Mouse (Mus musculus) right cerebral cortex, adult 18-20 months (tissue): ENCODE measurements at regions not wholly inside any gene's neighbourhood (a gene's known extent, or its start where the extent isn't known, plus 50 kb on each side); places are given as distances from the start of the nearest gene placed in this dataset.
"Not testable (repeated sequence)": the region's sequence is repeated elsewhere in the genome, so short reads cannot be mapped to it uniquely, and the experiment has no call there.

Source experiments
- DNase-seq: peaks from one replicate; pipeline ENCODE4 v3.0.0; 2022; ENCODE audit warnings: mixed read lengths

GRCm38 (mm10) chr15:24596242-24596641 is 817.3 kb downstream of the Basp1 start:
- DNase-seq: peak; percentile 55

DNA sequence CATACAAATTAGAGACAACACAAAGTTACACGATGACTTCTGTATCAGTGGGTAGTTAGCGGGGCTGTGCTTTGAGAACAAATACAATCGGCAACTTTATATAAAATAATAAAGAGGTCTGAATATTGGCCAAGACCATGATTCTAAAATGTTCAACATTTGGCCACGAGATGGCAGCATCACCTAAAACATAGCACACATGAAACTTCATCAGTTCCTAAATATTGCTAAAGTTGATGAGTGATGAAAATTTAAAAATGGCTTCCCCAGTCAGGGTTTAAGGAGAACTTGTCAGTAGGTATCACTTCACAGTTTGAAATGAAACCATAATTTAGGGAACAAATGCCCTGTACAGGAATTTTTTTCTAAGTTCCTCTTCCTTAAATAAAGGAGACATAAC is 824.6 kb downstream of the Basp1 start:
- peak; percentile 59 for DNase-seq

DNA sequence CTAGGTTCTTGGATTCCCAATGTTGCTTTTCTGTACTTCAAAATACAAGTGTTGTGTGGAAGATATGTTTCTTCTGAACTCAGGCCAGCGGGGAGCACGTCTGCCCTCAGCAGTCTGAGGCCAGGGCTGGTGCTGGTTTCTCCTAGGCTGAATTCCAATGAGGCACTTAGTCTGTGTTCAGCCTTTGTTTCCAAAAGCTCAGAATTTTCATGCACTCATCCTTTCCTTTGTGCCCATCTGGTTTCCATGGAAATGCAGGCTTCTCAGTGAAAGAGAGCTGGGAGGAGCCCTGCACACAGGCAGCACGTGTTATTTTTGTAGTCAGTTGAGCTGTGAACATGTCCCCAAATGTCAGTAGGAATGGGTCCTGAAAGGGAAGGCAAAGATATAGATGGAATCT is 846.6 kb downstream of the Basp1 start:
- DNase-seq: peak; percentile 12

GRCm38 (mm10) chr15:24556806-24557205 is 856.8 kb downstream of the Basp1 start:
- no peak for DNase-seq

- peak; percentile 20 for DNase-seq
Measured at GRCm38 (mm10) chr15:24550108-24550507, 863.5 kb downstream of the Basp1 start.

DNA sequence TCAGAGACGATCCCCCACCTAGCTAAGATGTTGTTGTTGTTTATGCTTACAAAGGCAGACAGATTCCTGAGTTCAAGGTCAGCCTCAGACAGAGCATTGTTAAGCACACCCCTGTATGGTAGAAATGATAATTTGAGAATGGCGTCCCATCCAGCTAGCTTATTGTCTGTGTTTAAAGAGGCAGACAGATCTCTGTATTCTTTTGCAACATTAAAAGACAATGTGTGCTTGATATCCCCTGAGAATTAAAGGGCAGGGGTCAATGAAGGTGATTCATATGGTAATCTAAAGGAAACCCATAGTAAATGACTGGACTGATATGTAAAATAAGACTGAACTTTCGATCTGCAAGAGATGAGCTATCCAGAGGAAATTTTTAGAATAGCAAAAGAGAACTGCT is 883.5 kb downstream of the Basp1 start:
- no peak for DNase-seq

GRCm38 (mm10) chr15:24527379-24527778 is 886.2 kb downstream of the Basp1 start:
- DNase-seq: no peak

DNA sequence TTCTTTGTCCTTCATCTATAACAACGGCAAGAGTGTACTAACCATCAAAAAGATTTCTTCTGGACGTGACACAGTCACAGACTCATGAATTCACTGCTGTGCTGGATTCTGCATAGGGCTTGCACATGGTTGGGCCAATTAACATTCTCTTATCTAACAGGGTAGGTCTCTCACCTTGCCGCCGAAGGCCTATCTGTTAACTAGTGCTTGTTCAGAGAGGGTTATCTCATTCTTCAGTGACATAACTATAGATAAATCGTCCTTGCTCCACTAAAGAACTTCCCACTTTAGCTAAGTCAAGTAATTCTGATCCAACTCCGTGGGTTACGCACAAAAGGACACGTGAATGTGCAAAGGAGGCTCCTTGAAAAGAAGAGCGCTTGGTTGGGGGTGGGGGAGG is 899.6 kb downstream of the Basp1 start:
- no peak for DNase-seq

- DNase-seq: peak; percentile 8
Measured at GRCm38 (mm10) chr15:24501907-24502559, 911.5 kb downstream of the Basp1 start.

DNA sequence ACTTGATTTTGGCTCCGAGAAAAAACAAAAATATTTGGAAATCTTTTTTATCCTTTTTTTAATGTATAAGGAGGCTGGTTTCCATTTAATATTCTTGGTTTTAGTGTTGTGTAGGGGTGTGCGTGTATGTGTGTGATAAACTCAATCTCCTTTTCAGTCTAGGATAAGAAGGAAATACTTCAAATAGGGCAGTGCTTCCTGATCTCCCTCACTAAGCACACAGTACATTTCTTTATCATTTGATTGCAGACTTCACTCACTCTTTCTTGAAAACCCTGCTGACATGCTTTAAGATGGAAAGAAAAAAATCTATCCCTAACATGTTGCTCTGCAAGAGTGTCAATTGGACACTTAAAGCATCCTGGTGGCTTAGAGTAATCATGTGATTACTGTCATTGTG is 927.3 kb downstream of the Basp1 start:
- no peak for DNase-seq

DNA sequence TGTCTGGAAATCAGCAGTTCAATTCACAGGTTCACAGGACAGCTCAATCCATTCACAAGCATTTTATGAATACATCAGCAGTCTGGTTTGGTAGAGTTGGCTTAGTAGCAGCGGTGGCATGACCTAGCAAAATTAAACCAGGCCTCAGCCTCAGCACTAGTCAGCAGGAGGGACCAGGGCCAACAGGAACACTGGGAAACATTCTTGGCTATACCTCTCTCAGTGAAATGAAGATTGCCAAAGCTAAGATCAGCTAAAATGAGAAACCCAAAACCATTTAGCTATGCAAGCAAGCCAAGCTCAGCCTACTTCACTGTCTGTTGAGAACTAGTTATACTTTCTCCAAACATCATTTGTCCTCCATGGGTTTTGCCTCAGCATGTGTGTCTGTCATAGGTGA is 945.3 kb downstream of the Basp1 start:
- DNase-seq: no peak

DNA sequence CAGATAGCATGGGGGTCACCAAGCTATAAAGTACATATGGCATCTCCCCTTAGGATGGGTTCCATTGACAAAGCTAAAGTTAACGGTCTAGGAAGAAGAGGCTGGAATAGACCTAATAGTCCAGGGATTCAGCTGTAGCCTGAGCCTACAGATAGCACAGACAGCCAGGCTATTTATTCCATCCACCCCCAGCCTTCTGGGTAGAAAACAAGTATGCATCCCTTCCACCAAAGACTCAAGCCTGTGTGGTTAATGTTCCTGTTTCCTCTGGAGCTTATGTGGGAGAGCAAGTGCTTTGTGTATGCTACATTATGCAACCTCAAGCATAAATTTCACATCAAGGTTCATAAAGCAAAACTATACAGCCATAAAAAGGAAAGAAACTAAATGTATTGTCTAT is 955.8 kb downstream of the Basp1 start:
- peak; percentile 58 for DNase-seq

DNA sequence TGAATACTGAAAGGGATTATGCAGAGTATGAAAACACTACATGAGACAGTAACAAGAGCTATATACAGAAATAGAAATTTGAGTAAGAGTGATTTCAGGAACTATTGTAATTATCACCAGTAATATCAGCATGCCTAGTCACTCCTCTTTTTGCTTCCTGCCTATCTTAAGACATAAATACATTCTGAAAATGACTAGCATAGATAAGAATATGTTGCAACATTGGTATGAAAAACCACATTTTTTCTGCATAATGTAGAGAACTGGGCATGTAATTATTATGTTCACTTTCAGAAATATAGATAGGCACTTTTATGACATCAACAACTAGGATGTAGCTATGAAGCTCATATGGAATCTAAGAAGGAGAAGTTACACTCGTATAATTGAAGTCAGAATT is 980.5 kb downstream of the Basp1 start:
- no peak for DNase-seq

DNA sequence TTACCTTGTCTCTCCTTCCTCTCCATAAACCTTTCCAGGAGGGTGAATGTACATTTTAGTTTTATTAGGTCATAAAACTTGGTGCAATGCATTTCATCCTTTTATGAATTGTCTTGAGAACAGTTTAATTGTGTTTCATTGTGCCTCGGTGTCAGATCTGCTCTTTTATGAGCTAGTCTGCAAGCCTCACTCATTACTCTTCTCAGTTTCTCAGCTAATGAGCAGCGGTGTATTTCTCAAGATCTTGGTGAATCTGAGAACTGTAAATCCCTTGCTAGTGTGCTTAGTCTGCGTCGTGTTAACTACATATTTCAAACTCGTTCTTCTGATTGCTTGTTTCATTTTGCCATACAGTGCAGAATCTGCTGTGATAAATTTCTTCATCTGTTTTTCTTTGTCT is 984.4 kb downstream of the Basp1 start:
- DNase-seq: no peak

DNA sequence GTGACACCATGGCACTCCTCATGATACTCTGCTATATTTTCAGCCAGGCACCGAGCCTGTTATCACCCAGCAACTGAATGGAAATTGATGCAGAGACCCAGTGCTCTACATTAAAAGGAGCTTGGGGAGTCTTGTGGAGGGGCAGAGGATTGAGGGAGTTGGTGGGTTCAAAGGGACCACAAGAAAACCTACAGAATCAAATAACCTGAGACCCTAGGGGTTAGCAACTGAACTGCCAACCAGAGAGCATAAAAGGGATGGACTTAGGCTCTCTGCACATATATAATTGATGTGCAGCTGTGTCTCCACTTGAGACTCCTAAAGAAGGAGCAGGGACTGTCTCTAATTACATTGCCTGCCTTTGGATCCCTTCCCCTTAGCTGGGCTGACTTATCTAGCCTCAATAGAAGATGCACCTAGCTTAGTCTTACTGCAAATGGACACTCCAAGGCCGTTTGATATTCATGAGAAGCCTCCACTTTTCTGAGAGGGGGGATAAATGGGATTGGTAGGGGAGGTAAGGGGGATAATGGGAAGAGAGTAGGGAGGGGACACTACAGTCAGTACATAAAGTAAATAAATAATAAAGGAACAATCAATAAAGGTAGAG is 991.1 kb downstream of the Basp1 start:
- DNase-seq: no peak

- no peak for DNase-seq
Measured at GRCm38 (mm10) chr15:24419736-24420135, 993.8 kb downstream of the Basp1 start.

- DNase-seq: no peak
Measured at GRCm38 (mm10) chr15:24419186-24419585, 994.4 kb downstream of the Basp1 start.

DNA sequence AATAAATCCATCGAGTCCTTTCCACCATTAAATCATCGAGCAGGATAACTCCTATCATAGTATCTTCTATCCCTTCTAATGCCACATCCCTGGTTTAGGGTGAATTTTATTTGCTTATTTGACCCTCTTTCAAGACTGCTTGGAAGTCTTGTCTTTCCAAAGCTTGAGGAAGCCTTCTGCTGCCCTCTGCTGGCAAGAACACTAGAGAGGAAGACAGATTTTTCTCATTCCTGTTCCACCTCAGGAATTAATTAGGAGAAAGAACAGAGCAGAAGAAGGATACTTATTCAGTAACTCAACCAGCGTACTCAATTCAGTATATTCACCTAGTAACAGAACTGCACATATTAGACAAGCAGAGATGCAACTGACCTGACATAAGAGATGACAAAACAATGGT is 1005.9 kb downstream of the Basp1 start:
- DNase-seq: peak; percentile 58

DNA sequence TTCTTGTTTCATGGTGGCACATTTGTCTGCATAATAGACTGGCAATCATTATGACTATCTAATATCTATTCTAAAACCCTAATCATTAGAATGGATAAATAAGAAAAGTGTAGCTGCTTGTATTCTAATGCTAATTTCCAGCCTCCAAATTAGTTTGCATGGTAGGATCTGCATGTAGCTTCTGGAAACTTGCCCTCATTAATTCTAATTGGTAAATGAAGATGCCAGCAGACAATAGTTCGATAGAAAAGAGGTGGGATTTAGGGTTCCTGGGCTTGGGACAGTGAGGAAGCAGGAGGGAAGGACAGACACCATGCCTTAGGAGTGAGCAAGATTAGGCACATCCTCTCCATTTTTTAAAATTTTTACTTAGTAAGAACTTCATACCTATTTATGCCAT is 1008.3 kb downstream of the Basp1 start:
- DNase-seq: no peak

GRCm38 (mm10) chr15:24400088-24400487 is 1013.5 kb downstream of the Basp1 start:
- no peak for DNase-seq

DNA sequence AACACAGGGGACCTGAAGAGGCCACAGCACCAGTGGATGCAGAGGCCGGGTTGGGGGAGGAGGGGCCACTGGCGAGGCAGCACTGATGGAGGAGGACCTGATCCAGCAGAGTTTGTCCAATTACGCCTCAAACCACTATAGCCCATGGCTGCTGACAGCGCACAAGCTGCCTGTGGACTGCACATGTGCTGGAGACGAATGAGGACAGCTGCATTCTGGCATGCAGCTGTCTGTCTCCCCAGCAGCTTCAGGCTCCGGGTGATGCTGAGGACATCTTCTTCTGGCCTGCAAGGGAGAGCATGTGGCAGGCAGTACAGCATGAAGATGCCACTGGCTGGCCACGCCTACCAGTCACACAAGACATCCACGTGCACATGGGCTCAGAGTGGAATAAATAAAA is 1055.2 kb downstream of the Basp1 start:
- no peak for DNase-seq

DNA sequence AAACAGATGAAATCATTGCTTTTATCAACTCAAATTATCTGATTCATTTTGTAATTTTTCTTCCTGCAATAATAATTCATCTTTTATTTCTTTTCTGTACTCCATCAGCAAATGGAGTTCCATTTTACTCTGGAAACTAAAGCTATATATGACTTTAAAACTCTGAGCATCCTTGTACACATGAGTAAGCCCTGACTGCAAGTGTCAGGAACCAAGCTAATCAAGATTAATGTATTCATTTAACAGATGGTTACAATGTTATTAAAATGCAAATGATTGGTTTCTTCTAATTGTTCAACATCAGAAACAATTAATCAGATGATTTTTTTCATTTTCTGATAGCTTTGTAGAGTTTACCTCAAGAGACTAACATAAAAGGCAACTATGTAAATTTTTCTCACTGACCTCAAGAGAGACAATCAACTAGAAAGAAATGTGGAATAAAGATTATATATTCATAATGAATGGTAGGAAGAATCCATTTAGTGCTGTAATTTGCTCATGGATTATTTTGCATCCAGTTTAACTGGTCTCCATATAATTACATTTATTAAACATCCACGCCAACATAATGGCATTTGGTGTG is 1064.5 kb downstream of the Basp1 start:
- no peak for DNase-seq

DNA sequence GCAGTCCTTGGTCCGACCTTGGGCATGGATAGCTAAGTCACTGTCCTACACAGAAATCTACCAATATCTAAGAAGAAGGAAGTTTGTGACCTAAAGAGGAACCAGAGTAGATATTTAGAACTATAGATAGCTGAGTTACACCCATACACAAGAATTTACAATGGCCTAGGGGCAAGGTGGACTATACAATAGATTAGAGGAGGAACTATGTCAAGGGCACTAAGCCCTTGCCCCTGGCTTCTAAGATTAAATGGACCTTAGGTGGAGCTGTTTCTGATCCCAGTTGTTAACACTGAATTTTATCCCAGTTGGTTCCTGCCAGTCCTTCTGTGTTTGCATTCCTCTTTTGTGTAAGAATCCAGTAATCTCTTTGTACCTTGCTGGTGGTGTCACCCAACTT is 1077.7 kb downstream of the Basp1 start:
- DNase-seq: not testable (repeated sequence)

DNA sequence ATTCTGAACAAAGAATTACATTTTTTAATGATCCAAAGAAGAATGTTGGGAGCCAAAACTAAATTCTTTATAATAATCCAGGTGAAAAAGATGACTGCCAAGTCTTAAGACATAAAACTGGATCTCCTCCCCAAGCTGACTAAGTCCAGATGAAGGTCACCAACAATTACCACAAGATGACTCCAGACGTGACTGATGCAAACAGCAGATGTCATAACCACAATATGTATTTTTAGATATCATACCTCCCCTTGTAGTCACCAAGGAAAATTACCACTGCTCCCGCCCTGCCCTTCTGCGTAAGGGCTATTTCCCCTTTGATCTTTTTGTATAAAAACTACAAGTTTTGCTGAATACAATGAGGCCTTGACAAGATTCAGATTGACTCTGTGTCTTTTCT is 1110.4 kb downstream of the Basp1 start:
- DNase-seq: not testable (repeated sequence)

DNA sequence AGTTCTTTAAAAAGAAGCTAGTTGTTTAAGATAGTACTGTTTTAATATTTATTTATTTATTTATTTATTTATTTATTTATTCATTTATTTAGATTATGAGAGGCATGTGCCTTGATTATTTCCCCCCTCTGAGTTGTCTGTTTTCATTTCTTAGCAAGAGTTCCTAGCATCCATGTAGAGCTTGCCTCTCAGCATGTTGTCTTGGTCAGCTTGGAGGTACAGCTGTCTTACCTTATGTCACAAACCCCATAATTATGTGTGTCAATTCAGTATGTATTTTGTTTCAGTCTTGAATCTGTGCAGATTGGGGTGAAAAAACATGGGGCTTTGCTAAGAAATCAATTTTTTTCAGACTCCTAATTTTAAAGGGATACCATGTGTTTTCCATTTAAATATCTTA is 1116.3 kb downstream of the Basp1 start:
- DNase-seq: no peak
